Mouse (Mus musculus) kidney, postnatal 10 days (tissue): ENCODE data around the gene 1600002K03Rik.
"Not testable (repeated sequence)": the region's sequence is repeated elsewhere in the genome, so short reads cannot be mapped to it uniquely, and the experiment has no call there.

Experiments
- DNase-seq: peaks from one replicate; pipeline ENCODE4 v3.0.0; 2021; ENCODE audit warnings: mixed read lengths

The 1600002K03Rik gene

DNA sequence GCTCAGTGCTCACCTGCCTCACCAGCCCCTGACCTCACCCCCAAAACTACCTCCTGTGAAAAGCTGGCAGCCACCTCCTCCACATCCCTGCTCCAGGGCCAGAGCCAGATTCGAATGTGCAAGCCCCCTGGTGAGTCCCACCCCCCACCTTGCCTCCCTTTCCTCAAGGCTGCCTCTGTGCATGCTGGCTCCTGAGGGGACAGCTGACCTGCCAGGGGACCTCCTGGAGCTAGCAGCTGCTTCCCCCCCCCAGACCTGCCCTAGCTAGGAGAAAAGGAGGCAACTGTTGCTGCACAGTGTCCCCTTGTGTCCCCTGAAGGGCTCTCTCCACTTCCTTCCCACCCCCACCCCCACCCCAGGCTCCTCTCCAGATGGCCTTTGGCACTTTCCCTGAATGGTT is 17.5 kb upstream of the 1600002K03Rik start:
- peak; percentile 31 for DNase-seq

DNA sequence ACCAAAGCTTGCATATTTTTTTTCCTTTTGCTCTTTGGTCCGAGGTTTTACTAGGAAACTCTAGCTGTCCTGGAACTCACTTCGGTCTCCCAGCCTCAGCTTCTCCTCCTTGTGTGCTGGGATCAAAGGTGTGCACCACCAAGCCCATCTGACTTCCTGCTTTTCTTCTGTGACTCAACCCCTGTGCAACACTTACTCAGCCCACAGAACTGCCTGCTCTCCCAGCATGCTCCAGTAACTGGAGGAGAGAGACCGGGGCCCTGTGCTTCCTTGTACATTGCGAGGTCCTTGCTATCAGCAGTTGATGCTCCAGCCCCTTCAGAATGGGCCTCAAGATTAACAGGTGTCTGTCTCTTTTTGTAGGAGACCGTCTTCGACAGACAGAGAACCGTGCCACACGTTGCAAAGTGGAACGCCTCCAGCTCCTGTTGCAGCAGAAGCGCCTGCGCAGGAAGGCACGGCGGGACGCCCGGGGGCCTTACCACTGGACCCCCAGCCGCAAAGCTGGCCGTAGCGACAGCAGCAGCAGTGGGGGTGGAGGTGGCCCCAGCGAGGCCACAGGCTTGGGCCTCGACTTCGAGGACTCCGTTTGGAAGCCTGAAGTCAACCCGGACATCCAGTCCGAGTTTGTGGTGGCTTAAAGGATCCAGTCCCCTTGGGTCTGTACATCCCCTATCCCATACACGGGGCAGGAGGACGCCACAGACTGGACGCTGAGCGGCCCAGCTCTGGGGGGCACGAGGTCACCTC is 16.6 kb upstream of the 1600002K03Rik start:
- DNase-seq: peak; percentile 28

DNA sequence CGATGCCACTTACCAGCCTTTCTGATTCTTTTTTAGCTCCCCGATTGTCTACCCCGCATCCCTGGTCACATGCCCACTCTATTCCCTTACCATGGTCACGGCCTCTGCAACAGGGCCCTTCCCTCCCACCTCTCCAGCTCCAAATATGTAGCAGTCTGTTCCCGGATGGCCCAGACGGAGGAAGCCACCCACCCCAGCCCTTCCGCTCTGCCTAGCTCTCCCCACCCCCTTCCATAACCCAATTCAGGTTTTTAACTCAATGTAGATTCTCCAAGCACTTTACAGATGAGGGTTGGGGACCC is 16.0 kb upstream of the 1600002K03Rik start:
- peak; percentile 72 for DNase-seq

DNA sequence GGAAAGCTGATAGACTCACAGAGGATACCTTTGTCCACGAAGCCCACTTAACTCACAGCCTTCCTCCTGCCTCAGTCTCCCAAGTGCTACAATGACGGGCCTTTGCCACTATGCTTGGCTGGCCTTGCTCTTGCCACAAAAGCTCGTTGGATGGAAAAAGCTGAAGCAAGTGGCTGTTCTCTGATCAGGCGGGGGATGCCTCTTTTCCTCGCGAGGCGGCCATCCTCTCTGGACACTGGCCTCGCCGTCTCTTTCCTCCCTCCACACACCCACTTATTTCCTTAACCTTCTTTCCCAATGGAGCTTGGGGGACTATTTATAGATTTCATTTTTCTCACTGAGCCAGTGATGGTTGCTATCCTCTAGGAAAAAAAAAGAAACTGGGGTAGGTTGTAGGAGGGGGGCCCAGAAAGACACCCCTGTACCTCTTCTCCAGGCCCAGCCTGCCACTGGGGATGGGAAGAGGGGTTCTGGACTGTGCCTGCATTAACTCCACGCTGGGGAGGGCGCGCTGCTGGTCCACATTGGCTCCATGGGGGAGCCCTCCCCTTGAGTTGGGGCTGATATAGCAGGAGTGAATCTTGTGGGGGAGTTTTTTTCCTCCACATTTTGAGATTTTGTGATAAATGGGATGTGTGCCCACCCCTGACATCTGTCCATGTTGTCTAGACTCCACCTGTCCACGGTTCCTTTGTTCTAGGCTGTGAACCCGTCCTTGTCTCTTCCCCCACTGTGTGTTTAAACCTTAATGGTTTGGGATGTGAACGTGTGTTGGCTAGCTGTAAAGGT is 15.4 kb upstream of the 1600002K03Rik start:
- DNase-seq: peak; percentile 35

DNA sequence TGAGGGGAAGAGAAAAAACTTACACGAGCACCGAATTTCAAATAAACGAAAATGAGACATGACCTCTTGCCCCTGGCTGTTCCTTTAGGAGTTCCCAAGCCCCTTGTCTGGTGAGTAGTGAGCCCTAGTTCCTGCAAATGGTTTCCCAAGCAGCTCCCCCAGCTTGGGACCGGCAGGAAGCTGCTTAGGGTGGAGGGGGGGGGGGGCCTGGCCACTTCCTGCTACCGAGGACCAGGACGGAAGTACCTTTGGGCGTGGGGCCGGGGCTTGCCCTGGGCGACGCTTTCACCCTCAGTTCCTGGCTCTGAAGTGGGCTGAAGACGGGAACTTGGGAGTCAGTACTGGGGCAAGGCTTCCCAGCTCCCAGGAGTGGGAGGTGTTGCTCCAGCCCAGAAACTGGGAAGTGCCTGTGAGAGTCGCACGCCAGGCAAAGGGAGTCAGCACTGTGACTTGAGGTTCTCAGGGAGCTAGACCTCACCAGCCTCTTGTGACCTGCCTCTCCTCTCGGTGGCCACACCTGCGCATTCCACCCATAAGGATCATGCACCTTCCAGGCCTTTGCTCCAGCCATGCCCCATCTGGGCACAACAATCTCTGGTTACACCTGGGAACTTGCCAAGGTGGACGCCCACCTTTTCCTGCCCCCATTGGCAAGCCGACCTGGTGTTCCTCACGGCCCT is 14.3 kb upstream of the 1600002K03Rik start:
- peak; percentile 83 for DNase-seq

DNA sequence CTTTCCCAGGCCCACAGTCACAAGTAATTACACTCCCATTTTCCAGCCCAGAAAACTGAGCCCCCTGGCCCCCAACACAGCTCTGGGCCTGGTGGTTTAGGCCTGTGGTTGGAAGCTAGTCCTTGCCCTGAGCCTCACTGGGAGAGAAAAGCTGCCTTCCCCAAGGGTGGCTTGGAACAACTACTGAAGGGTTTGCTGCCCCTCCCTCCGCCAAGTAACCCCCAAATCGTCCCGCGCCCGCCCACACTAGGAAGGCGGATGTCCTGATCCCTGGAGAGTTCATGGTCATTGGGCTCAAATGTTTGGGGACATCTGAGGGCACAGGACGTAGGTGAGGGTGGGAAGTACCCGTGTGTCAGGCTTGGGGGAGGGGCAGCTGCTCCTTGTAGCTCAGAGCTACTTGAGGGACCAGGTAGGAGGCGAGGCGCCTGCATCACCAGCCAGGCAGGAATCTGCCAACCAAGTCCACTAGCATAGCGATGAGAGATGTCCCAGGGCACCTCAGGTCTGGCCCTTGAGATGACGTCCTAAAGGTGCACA is 13.7 kb upstream of the 1600002K03Rik start:
- peak; percentile 81 for DNase-seq

DNA sequence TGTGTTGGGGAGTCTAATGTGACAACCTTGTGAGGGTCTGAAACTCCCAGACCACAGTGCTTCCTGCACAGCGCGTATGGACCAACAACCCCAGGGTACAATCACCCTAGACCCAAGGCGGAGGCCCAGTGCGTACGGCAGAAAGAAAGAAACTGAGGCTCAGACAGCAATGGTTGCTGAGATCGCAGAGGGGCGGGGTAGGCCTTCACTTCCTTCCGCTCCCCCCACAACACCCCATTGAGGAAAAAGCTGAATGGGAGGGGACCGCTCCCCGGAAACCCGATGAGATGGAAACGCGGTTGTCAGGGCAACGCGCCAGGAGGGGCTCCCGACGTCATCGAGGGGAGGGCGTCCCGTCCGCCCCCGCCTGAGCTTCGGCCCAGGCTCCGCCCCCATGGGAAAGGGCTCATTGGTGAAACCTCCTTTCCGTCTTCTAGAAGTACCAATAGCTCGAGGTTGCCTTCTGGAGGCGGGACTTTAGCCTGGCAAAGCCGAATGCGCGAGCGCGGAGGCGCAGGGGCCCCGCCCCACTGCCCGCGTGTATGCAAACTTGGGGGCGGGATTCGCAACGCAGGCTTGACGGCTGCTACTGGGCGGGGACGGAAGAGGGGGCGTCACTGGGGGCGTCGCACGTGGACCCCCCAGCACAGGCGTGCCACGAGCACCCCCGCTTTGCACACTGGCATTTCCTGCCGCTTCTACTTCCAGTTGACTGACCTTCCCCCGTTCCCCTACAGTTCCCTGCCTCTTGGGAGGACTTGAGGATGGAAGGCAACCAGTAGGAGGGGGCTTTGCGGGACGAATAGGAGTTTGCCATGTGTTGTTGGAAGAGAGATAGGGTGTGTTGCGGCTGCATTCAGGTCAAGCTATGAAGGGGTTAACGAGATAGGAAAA is 12.9 kb upstream of the 1600002K03Rik start:
- DNase-seq: peak; percentile 99

DNA sequence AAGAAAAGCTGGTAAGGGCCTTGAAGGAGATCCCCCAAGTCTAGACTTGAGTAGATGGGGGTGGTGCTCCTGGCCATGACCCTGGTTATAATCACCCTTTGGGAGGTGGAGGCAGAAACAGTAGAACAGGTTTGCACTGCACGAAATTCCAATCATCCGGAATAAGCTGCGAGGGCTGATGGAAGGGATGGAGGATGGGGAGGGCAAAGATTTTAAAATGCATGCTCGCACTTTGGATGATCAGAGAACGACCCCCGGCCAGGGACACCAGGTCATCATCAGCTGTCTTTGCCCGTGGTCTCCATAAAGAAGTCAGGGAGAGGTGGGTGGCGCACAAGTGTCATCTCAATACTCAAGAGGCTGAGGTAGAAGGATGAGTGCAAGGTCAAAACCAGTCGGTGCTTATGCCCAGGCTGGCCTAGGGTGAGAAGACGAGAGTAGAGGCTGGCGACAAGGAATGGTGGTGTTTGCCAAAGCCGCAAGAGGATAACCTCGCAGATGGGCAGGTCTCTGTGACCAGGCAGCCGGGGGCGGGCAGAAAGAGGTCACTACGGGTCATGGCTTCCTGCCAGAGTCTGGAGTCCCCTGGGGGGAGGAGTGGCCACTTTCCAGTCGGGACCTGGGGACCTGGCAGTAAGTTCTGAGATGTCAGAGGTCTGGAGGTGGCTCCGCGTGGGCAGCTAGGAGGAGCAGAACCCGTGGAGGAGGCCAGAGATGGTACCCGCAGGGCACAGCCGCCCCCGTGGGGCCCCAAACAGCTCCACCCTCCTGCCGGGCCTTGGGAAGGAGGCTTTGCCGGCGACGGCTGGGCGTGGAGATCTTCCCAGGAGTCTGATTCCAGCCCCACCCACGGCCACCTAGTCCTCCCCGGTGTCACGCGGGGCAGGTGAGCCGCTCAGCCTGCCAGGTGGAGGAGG is 12.0 kb upstream of the 1600002K03Rik start:
- DNase-seq: peak; percentile 95

DNA sequence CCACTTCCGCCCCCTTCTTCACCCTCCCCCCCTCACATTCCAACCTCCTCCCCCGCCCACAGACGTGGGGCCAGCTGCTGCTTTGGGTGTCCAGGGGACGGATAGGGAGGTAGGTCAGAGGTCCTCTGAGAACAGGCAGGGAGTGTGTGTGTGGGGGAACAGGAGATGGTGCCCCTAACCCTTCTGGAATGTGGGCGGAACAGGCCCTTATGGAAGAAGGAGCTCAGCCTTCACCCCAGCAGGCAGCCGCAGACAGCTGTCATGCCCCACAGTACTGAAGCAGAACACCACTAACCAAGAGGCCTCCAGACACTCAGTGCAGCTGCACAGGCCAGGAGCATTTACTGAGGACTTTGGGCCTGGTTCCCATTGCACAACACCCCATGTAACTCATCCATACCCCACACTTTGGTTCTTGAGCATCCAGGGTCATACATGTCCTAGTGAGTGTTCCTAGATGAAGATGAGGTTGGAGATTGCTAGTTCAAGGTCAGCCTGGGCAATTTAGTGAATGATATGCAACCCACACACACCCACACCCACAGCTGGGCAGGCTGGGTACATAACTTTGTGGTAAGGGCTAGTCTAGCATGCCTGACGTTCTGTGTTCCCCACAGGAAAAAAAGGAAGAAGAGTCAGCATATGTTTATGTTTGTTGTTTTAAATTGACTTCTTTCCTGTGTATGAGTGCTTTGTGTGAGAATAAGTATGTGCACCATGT is 11.1 kb upstream of the 1600002K03Rik start:
- peak; percentile 79 for DNase-seq

DNA sequence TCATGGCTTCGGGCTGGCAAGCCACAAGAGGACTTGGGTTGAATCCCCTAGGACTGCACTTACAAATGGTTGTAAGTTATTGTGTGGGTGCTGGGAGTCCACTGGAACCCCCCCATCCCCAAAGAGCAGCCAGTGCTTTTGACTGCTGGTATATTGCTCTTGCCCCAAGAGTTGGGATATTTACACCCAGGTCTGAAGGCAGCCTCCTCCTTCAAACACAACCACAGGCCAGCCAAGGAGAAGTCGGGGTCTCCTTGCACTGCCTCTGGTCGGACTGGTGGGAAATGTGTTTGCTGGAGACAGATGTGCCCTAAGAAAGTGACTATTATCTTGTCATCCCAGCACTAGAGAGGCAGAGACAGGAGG is 10.5 kb upstream of the 1600002K03Rik start:
- DNase-seq: no peak

DNA sequence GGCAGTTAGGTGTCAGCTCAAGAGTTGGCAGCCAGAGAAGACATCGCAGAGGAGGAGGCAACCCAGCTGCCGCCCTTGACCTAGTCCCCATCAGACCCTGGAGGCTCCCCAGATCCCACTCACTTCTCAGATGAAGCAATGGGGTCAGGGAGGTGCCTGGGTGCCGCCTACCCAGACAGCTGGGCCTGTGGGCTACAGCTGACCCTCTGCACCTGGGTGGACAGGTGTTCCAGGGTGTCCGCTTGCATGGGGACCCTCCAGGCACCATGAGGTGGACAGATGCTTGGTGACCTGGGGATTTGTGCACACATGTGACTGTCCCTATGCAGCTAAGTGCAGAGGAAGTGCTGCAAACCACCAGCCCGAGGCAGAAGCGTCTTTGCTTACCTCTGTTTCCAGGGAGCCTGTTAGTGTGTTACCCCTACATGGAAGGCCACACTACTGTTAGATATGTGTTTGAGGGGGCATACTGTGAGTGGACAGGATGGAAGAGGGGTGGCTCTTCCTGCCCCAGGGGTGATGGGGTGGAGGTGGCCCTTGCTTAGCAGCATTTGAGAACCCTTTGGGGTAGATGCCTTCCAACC is 9.9 kb upstream of the 1600002K03Rik start:
- DNase-seq: no peak

DNA sequence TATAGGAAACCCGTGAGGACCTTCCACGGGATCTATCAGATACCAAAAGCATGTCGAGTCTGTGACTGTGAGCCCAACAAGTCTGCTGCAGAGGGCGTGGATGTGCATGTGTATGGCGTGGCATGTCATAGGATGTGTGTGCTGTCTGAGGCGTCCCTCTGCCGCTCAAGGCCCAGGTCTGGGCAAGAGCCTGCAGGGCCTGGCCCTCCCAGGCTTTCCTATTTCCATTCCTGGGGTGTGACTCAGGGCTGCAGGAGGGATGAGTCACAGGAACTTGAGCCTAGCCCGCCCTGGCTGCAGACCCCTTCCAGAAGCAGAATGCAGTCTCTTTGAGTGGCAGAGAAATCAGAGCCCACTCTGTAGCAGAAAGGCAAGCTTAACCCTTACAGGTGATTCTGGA is 9.0 kb upstream of the 1600002K03Rik start:
- no peak for DNase-seq

DNA sequence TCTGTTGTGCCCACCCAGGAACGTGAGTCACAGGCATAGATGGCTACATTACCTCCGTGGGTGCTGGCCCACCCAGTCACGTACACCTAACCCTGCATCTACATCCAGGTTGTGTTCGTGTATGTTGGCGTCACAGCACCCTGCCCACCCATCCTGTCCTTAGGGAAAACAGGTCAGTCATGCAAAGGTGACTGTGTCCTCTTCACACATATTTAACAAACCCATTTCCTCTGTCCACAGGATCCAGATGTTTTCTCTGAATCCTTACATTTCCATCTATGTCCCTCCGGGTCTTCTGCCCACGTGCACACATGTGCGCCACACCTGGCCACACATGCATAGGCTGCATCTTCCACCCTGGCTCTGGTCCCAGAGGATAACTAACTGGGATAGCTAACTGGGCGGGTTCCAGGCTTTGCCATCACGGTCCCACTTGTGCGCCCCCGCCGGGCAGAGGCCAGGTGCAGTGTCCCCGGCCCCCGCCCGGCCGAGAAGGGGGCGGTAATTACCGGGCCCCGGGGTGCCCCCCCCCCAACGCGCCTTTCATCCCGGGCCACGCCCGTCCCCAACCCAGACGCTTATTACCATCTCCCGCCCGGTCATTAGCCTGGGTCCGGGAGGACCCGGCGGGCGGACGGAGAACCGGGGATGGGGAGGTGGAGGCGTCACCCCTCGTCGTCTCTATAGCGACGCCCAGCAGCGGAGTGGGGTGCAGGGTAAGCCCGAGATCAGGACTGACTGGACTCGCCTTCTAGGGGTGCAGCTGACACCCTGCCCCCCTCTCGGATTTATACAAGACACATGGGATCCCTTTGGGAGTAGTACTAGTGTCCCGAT is 8.4 kb upstream of the 1600002K03Rik start:
- DNase-seq: peak; percentile 71

DNA sequence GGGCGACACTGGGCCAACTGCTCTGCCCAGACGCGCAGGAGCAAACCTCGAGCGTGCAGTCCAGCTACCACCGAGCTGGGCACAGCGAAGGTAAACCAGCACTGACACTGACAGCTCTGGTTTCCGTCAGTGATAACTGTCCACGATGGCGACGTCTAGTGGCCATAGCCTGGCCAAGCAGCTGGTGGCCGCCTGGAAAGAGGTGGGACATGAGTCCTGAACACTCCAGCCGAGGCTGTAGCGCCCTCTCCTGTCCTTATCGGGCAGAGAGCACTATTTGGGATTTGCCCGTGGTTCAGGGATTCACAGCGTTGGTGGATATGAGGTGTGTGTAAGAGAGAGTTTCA is 7.8 kb upstream of the 1600002K03Rik start:
- peak; percentile 99 for DNase-seq

DNA sequence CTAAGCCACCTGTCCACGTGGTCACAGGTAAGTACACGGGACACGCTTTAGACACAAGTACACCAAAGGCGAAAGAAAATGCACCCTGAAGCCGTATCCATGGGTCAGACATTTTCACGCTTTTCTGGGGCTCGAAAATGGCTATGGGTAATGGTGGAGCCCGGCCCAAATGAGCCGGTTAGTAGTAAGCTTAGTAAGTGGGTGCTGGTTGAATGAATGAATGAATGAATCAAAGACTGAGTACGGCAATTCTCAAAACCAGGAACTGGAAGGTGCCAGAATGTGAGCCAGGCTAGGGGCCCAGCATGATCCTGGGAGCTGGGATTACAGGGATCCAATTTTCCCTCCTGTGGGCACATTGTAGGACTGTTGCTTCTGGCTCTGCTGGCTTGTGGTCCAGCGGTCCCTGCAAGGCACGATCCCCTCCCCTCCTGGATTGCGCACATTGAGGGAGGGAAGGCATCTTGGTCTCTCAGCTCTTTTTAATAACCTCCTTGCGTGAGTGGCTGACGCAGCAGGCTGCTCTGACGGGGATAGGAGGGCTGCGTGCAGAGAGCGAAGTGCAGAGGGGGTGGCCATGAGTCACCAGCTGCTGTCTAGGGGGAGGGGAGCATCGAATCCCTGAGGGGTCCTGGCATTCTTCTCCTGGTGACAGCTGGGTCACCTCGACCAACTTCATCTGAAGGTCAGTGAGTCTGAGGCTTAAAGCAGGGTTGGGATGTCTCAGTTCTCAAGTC is 7.2 kb upstream of the 1600002K03Rik start, which contains the start of gene Cirbp:
Cirbp (plus strand) TSS at position 594 of the 737 bp plus-strand sequence.
- DNase-seq: peak; percentile 74

DNA sequence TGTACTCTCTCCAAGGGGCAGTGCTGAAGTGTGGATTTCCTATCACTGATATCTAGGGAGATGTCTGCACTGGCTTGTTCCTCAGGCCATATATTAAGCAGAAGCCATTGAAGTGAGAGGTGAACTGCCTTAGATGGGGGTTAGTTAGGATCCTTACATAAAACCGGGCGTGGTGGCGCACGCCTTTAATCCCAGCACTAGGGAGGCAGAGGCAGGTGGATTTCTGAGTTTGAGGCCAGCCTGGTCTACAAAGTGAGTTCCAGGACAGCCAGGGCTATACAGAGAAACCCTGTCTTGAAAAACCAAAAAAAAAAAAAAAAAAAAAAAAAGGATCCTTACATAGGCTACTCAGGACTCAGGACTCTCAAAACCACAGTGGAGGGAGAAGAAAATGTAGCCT is 6.6 kb upstream of the 1600002K03Rik start:
- not testable (repeated sequence) for DNase-seq

DNA sequence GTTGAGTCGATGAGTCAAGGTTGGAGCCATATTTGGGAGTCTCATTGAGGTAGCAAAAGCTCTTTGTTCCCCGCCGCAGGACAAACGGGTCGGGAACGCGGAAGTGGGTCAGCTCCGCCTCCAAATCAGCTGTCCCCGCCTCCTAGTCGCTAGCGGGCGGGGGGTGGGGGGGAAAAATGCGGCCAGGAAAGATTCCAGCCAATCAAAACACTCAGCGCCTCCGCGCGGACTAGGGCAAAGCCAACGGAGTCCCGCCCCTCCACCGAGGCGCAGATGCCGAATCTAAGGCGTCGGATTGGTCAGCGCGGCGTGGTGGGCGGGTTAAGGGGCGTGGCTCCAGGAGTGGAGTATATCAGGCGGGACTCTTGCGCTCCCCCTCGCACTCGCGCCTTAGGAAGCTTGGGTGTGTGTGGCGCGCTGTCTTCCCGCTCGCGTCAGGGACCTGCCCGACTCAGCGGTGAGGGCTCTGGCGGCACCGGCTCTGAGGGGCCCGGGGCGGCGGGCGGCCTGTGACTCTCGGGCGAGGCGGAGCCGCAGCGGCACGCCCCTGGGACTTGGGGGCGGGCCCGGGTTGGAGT is 5.2 kb upstream of the 1600002K03Rik start:
- peak; percentile 99 for DNase-seq

DNA sequence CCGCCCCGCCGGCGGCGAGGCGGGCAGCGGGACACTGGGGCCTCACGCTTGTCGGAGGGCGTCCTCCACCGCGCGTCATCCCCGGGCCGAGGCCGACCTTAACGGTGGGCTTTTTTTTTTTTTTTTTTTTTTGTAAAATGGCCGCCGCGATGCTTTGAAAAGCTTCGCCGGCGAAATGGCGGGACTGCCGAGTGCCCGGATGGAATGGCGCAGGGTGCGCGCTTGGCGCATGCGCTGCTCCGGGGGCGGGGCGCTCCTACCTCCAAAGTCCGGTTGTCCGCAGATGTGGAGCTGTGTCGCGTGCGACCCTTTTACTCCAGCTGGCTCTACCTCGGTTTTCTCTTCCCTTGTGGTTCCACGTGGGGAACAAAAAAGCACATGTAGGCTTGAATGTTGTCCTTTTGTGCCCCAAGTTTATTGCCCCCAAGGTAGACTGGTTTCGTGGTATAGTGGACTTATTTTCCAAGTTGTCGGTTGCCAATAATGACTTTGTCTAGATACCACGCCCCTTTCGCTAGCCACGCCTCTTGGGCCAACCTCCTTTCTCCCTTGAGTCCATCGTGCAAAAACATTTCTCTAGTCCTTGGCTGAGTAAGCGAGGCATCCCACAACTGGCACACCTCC is 4.6 kb upstream of the 1600002K03Rik start:
- DNase-seq: peak; percentile 97
